In the genomic region with DNA sequence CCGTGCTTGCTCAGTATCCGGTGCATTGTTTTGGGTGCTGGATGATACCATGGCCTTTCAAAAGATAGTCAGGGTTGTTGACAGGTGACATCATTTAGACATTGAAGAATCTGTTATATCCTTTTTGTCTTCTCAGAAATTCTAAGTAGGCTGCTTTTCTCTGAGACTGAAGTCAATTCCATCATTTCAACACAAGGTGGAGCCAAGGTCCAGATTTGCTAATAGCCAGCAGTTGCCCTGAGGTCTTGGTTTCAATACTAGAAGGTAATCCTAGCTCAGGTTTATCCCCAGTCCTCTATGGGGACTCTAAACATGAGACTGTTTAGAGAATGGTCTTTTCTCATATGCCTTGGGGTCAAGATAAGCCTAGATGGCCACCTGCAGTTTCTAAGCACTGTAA, we compare ENCODE assay signal across 8 mouse cellular contexts. TPM values are rescaled to one million over a fixed set of nuclear protein-coding genes. Genes with fewer than 3 reads are reported as not detected.
A peak's percentile ranks its signal among the peaks of the same experiment; 100 is the strongest.
DNase-seq lines count a peak whose midpoint lies in the region; ATAC-seq and TF ChIP-seq lines count a peak whose summit lies in the region.

No protein-coding gene starts in this region.

- WGBS in heart, postnatal 0 days: 49% methylated on average over 2 of the region's 2 CpGs

- H3K27ac ChIP-seq in heart, postnatal 0 days (ENCODE audit: low read depth): no peak overlapping the region

- no peak for ATAC-seq in heart, postnatal 0 days (ENCODE audit: insufficient read depth, low read depth)

- no peak for TF ChIP-seq EP300 in heart, postnatal 0 days (IDR thresholded peaks at IDR 0.05; ENCODE audit: low read depth)

- no peak overlapping the region for H3K9ac ChIP-seq in heart, postnatal 0 days (replicated peaks; ENCODE audit: low read depth, low read length)

- no peak overlapping the region for H3K4me2 ChIP-seq in heart, postnatal 0 days (ENCODE audit: low read depth, low read length)

- TF ChIP-seq CTCF in heart, postnatal 0 days (IDR thresholded peaks at IDR 0.05; ENCODE audit: low read depth): peak; percentile 54

- H3K9me3 ChIP-seq in heart, postnatal 0 days (replicated peaks; ENCODE audit: control insufficient read depth, low read length): no peaks in the 10 kb centered on the region

- H3K27me3 ChIP-seq in heart, postnatal 0 days (ENCODE audit: control insufficient read depth, insufficient read depth, low read length): no peaks in the 10 kb centered on the region

- peak; percentile 11 for DNase-seq in heart, postnatal 0 days (ENCODE audit: low spot score)
- DNase-seq in heart, adult 11 months: no peak
- peak; percentile 7 for DNase-seq in thymus, postnatal 14 days
- DNase-seq in thymus, postnatal 0 days (ENCODE audit: low spot score): no peak
- peak; percentile 64 for DNase-seq in embryo, embryonic 10.5 days (ENCODE audit: low spot score)
- DNase-seq in retina, postnatal 7 days (ENCODE audit: low read depth, low spot score): peak; percentile 21
- DNase-seq in spleen, adult 18-20 months: no peak
- DNase-seq in yolk sac, embryonic 10.5 days (ENCODE audit: low spot score): no peak

- H3K4me1 ChIP-seq in heart, postnatal 0 days (ENCODE audit: control insufficient read depth, insufficient read depth): no peaks in the 10 kb centered on the region

- H3K4me3 ChIP-seq in heart, postnatal 0 days (ENCODE audit: low read depth, low read length): no peak overlapping the region

- no peaks in the 10 kb centered on the region for H3K36me3 ChIP-seq in heart, postnatal 0 days (replicated peaks; ENCODE audit: control insufficient read depth, insufficient read depth, low read length)

RNA-seq across cellular contexts. Expression of gene Phf6, which starts 47.9 kb away (rescaled TPM):
- 2.1 and 4.5 TPM in 2 replicates for total RNA-seq in heart, postnatal 0 days (2014; rRNA removed; ENCODE audit: low replicate concordance)
- polyA plus RNA-seq in heart, postnatal 0 days (2015; fragmentation: Nextera tagmentation; extraction: Ambion mirVana): 5.9 and 6.2 TPM in 2 replicates
- 34.1 and 35.2 TPM in 2 replicates for polyA plus RNA-seq in thymus, postnatal 0 days (2015; fragmentation: Nextera tagmentation; extraction: Ambion mirVana)

Comparison
In these comparisons a context has a peak if more than half of its experiments do, and no peak if none do; other contexts are left out.
1. DNase-seq: peak in heart, postnatal 0 days (single experiment), thymus, postnatal 14 days (single experiment), embryo, embryonic 10.5 days (single experiment) and retina, postnatal 7 days (single experiment); none in heart, adult 11 months (single experiment), thymus, postnatal 0 days (single experiment), spleen, adult 18-20 months (0 of 2) and yolk sac, embryonic 10.5 days (single experiment).